Mouse (Mus musculus): ENCODE measurements around the gene Cdk9. TPM values are rescaled to one million over a fixed set of nuclear protein-coding genes. Genes with fewer than 3 reads are reported as not detected.

Cdk9 gene
- polyA plus RNA-seq, 1 experiment: 192 TPM

GRCm38 (mm10) chr2:32699680-32700079 is 13.2 kb downstream of the Cdk9 start:
- TF ChIP-seq POLR2A (IDR thresholded peaks at IDR 0.05; ENCODE audit: borderline replicate concordance, low read depth, low read length) (no peak), CTCF (IDR thresholded peaks at IDR 0.05; ENCODE audit: low read depth, low read length) (no peak)
- Histone ChIP-seq H3K27ac (ENCODE audit: insufficient read depth, low read depth, low read length) (no peak overlapping the region), H3K4me1 (ENCODE audit: control insufficient read depth, insufficient read depth, low read length) (no peaks in the 10 kb centered on the region), H3K4me3 (ENCODE audit: insufficient read depth, low read length) (no peak overlapping the region)

DNA sequence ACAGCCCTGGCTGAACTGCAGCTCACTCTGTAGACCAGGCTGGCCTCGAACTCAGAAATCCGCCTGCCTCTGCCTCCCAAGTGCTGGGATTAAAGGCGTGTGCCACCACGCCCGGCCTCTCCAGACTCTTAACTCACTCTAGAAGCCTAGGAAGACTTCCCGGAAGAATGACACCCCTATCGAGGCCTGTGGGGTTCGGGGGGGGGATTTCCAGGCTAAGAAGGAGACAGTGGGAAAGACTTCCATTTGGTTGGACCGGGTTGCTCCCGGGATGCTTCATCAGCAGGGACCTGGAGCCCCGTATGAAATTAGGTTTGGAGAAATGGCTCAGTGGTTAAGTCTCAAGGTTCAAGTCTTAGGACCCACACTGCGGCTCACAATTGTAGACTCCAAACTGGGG is 18.2 kb downstream of the Cdk9 start:
- Histone ChIP-seq H3K4me1 (ENCODE audit: control insufficient read depth, insufficient read depth, low read length) (peaks cover 8% of the 10 kb centered on the region), H3K4me3 (ENCODE audit: insufficient read depth, low read length) (no peak overlapping the region), H3K27ac (ENCODE audit: insufficient read depth, low read depth, low read length) (no peak overlapping the region)
- TF ChIP-seq POLR2A (IDR thresholded peaks at IDR 0.05; ENCODE audit: borderline replicate concordance, low read depth, low read length) (no peak), CTCF (IDR thresholded peaks at IDR 0.05; ENCODE audit: low read depth, low read length) (no peak)

GRCm38 (mm10) chr2:32693823-32694411 is 19.0 kb downstream of the Cdk9 start:
- H3K27ac ChIP-seq (ENCODE audit: insufficient read depth, low read depth, low read length): no peak overlapping the region
- H3K4me3 ChIP-seq (ENCODE audit: insufficient read depth, low read length): peak overlapping the region; percentile 71
- no peak for TF ChIP-seq POLR2A (IDR thresholded peaks at IDR 0.05; ENCODE audit: borderline replicate concordance, low read depth, low read length)
- peak; percentile 26; the same call in 1 of the 2 replicates for TF ChIP-seq CTCF (IDR thresholded peaks at IDR 0.05; ENCODE audit: low read depth, low read length)
- peaks cover 8% of the 10 kb centered on the region for H3K4me1 ChIP-seq (ENCODE audit: control insufficient read depth, insufficient read depth, low read length)

DNA sequence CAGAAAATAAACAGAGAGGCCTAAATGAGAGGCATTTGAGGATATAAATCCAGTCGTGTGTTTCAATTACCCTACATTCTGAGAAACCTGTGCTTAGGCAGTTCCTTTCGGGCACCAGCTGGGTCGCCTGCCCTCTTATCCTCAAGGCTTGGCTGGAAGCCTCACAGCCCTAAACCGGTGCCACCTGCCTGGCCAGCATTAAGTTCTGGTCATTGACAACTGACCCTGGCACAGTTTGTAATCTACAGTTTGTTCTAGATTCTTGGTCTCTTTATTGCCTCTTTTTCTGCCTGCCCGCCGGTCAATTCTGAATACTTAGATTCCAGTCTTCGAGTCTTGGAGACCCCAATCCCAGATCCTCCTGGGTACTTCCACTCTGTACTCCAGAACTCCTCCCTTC is 19.6 kb downstream of the Cdk9 start:
- Histone ChIP-seq H3K4me3 (ENCODE audit: insufficient read depth, low read length) (peak overlapping the region; percentile 71), H3K27ac (ENCODE audit: insufficient read depth, low read depth, low read length) (no peak overlapping the region), H3K4me1 (ENCODE audit: control insufficient read depth, insufficient read depth, low read length) (peaks cover 8% of the 10 kb centered on the region)
- no peak for TF ChIP-seq CTCF (IDR thresholded peaks at IDR 0.05; ENCODE audit: low read depth, low read length)
- no peak for TF ChIP-seq POLR2A (IDR thresholded peaks at IDR 0.05; ENCODE audit: borderline replicate concordance, low read depth, low read length)

- no peak overlapping the region for H3K27ac ChIP-seq (ENCODE audit: insufficient read depth, low read depth, low read length)
- peaks cover 8% of the 10 kb centered on the region for H3K4me1 ChIP-seq (ENCODE audit: control insufficient read depth, insufficient read depth, low read length)
- no peak overlapping the region for H3K4me3 ChIP-seq (ENCODE audit: insufficient read depth, low read length)
- TF ChIP-seq CTCF (IDR thresholded peaks at IDR 0.05; ENCODE audit: low read depth, low read length) (no peak), POLR2A (IDR thresholded peaks at IDR 0.05; ENCODE audit: borderline replicate concordance, low read depth, low read length) (no peak)
Measured at GRCm38 (mm10) chr2:32692496-32692895, 20.4 kb downstream of the Cdk9 start.

DNA sequence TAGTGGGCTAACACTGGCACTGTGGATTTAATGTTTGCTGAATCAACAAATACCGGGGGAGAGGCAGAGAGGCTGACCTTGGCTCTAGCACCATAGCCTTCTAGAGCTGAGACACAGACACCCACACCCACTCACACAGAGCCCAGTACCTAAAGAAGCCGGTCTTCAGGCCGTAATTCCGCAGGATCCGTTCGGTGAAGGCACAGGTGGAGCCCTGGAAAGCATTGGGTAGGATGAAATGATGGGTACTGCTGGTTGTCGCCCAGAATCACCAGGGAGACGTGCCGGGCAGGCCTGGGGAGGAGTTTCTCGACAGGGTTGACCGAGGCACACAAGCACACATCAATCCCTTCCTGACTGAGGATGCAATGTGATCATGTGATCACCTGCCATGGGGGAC is 21.8 kb downstream of the Cdk9 start:
- Histone ChIP-seq H3K27ac (ENCODE audit: insufficient read depth, low read depth, low read length) (no peak overlapping the region), H3K4me3 (ENCODE audit: insufficient read depth, low read length) (no peak overlapping the region), H3K4me1 (ENCODE audit: control insufficient read depth, insufficient read depth, low read length) (peaks cover 8% of the 10 kb centered on the region)
- TF ChIP-seq CTCF (IDR thresholded peaks at IDR 0.05; ENCODE audit: low read depth, low read length): no peak
- no peak for TF ChIP-seq POLR2A (IDR thresholded peaks at IDR 0.05; ENCODE audit: borderline replicate concordance, low read depth, low read length)

GRCm38 (mm10) chr2:32689420-32689819 is 23.5 kb downstream of the Cdk9 start:
- TF ChIP-seq POLR2A (IDR thresholded peaks at IDR 0.05; ENCODE audit: borderline replicate concordance, low read depth, low read length) (no peak), CTCF (IDR thresholded peaks at IDR 0.05; ENCODE audit: low read depth, low read length) (peak; percentile 99)

GRCm38 (mm10) chr2:32687562-32687961 is 25.3 kb downstream of the Cdk9 start:
- Histone ChIP-seq H3K4me3 (ENCODE audit: insufficient read depth, low read length) (no peak overlapping the region), H3K4me1 (ENCODE audit: control insufficient read depth, insufficient read depth, low read length) (peaks cover 3% of the 10 kb centered on the region), H3K27ac (ENCODE audit: insufficient read depth, low read depth, low read length) (no peak overlapping the region)
- TF ChIP-seq CTCF (IDR thresholded peaks at IDR 0.05; ENCODE audit: low read depth, low read length): no peak
- TF ChIP-seq POLR2A (IDR thresholded peaks at IDR 0.05; ENCODE audit: borderline replicate concordance, low read depth, low read length): no peak

More at GRCm38 (mm10) chr2:32689420-32689819, 23.5 kb downstream of the Cdk9 start:
- H3K4me3 ChIP-seq (ENCODE audit: insufficient read depth, low read length): no peak overlapping the region
- no peak overlapping the region for H3K27ac ChIP-seq (ENCODE audit: insufficient read depth, low read depth, low read length)
- peaks cover 7% of the 10 kb centered on the region for H3K4me1 ChIP-seq (ENCODE audit: control insufficient read depth, insufficient read depth, low read length)

- TF ChIP-seq CTCF (IDR thresholded peaks at IDR 0.05; ENCODE audit: low read depth, low read length): no peak
- no peak for TF ChIP-seq POLR2A (IDR thresholded peaks at IDR 0.05; ENCODE audit: borderline replicate concordance, low read depth, low read length)
- Histone ChIP-seq H3K27ac (ENCODE audit: insufficient read depth, low read depth, low read length) (no peak overlapping the region), H3K4me3 (ENCODE audit: insufficient read depth, low read length) (no peak overlapping the region), H3K4me1 (ENCODE audit: control insufficient read depth, insufficient read depth, low read length) (peaks cover 8% of the 10 kb centered on the region)
Measured at GRCm38 (mm10) chr2:32686640-32687039, 26.2 kb downstream of the Cdk9 start.

GRCm38 (mm10) chr2:32685807-32686206 is 27.1 kb downstream of the Cdk9 start:
- TF ChIP-seq POLR2A (IDR thresholded peaks at IDR 0.05; ENCODE audit: borderline replicate concordance, low read depth, low read length): no peak
- TF ChIP-seq CTCF (IDR thresholded peaks at IDR 0.05; ENCODE audit: low read depth, low read length): no peak
- Histone ChIP-seq H3K27ac (ENCODE audit: insufficient read depth, low read depth, low read length) (no peak overlapping the region), H3K4me1 (ENCODE audit: control insufficient read depth, insufficient read depth, low read length) (peaks cover 9% of the 10 kb centered on the region), H3K4me3 (ENCODE audit: insufficient read depth, low read length) (no peak overlapping the region)
